7 mouse cellular contexts compared by ENCODE assay signal in genomic region chr3:130180964-130181590, GRCm38 (mm10). TPM values are rescaled to one million over a fixed set of nuclear protein-coding genes. Genes with fewer than 3 reads are reported as not detected.
DNase-seq lines count a peak whose midpoint lies in the region; ATAC-seq and TF ChIP-seq lines count a peak whose summit lies in the region.

No protein-coding gene starts in this region.

- no peaks in the 10 kb centered on the region for H3K79me2 ChIP-seq in macrophage (ENCODE audit: inconsistent target)

- H3K4me3 ChIP-seq in lung, adult 2 months (replicated peaks; ENCODE audit: extremely low read depth, low read depth, low read length) = peak overlapping the region; percentile 40
- H3K4me3 ChIP-seq in brown adipose tissue, adult 24 weeks (ENCODE audit: insufficient read depth, low read depth, low read length) = peak overlapping the region; percentile 50
- H3K4me3 ChIP-seq in forebrain, embryonic 13.5 days = peak overlapping the region; percentile 52
- peak overlapping the region; percentile 66 for H3K4me3 ChIP-seq in intestine, embryonic 16.5 days (ENCODE audit: low read length)
- H3K4me3 ChIP-seq in macrophage (ENCODE audit: inconsistent target) = peak overlapping the region; percentile 2; the same call in 1 of the 2 replicates
- peak overlapping the region; percentile 67 for H3K4me3 ChIP-seq in stomach, embryonic 16.5 days (replicated peaks; ENCODE audit: low read length)

- TF ChIP-seq POLR2A in lung, adult 2 months (IDR thresholded peaks at IDR 0.05; ENCODE audit: borderline replicate concordance, extremely low read depth, low read depth, low read length) = no peak

- peak overlapping the region; percentile 99 for H3K4me2 ChIP-seq in forebrain, embryonic 13.5 days
- peak overlapping the region; percentile 100 for H3K4me2 ChIP-seq in intestine, embryonic 16.5 days (ENCODE audit: low read depth, low read length)
- peak overlapping the region; percentile 100 for H3K4me2 ChIP-seq in stomach, embryonic 16.5 days (ENCODE audit: low read depth, low read length)

- DNase-seq in lung, adult 2 months = no peak
- DNase-seq in lung, adult 18-20 months = no peak

- H3K27ac ChIP-seq in brown adipose tissue, adult 24 weeks (replicated peaks; ENCODE audit: low read depth, low read length) = no peak overlapping the region
- H3K27ac ChIP-seq in forebrain, embryonic 13.5 days = no peak overlapping the region
- no peak overlapping the region for H3K27ac ChIP-seq in intestine, embryonic 16.5 days (ENCODE audit: low read length)
- no peak overlapping the region for H3K27ac ChIP-seq in macrophage
- no peak overlapping the region for H3K27ac ChIP-seq in stomach, embryonic 16.5 days (ENCODE audit: low read length)

- H3K36me3 ChIP-seq in forebrain, embryonic 13.5 days (ENCODE audit: poor library complexity, severe bottlenecking) = no peaks in the 10 kb centered on the region
- no peaks in the 10 kb centered on the region for H3K36me3 ChIP-seq in intestine, embryonic 16.5 days (ENCODE audit: control insufficient read depth, insufficient read depth, low read length)
- H3K36me3 ChIP-seq in macrophage (ENCODE audit: inconsistent target) = no peaks in the 10 kb centered on the region
- H3K36me3 ChIP-seq in stomach, embryonic 16.5 days (ENCODE audit: control insufficient read depth, insufficient read depth, low read length) = no peaks in the 10 kb centered on the region

- H3K9ac ChIP-seq in forebrain, embryonic 13.5 days = peak overlapping the region; percentile 65
- peak overlapping the region; percentile 64 for H3K9ac ChIP-seq in intestine, embryonic 16.5 days (ENCODE audit: low read depth, low read length)
- peak overlapping the region; percentile 70 for H3K9ac ChIP-seq in stomach, embryonic 16.5 days (ENCODE audit: low read length)

- WGBS in lung, adult 2 months = 1% methylated on average over 40 of the region's 40 CpGs
- WGBS in forebrain, embryonic 13.5 days = under 1% methylated on average over 40 of the region's 40 CpGs
- WGBS in intestine, embryonic 16.5 days = under 1% methylated on average over 40 of the region's 40 CpGs
- 4% methylated on average over 37 of the region's 40 CpGs for WGBS in macrophage (ENCODE audit: missing documents)
- WGBS in stomach, embryonic 16.5 days = under 1% methylated on average over 40 of the region's 40 CpGs

- peak; percentile 42 for ATAC-seq in forebrain, embryonic 13.5 days
- ATAC-seq in intestine, embryonic 16.5 days = peak; percentile 36
- ATAC-seq in stomach, embryonic 16.5 days (ENCODE audit: insufficient read depth, low FRiP score) = peak; percentile 37; the same call in 1 of the 2 replicates

- H3K27me3 ChIP-seq in forebrain, embryonic 13.5 days = peaks cover 11% of the 10 kb centered on the region; the same call in 1 of the 2 replicates
- H3K27me3 ChIP-seq in intestine, embryonic 16.5 days (replicated peaks; ENCODE audit: control insufficient read depth, insufficient read depth, low read length) = no peaks in the 10 kb centered on the region
- peaks cover 13% of the 10 kb centered on the region for H3K27me3 ChIP-seq in stomach, embryonic 16.5 days (ENCODE audit: control insufficient read depth, insufficient read depth, low read length)

- H3K4me1 ChIP-seq in lung, adult 2 months (ENCODE audit: control insufficient read depth, insufficient read depth, low read length) = peaks cover 6% of the 10 kb centered on the region; the same call in 1 of the 2 replicates
- H3K4me1 ChIP-seq in brown adipose tissue, adult 24 weeks (ENCODE audit: control insufficient read depth, insufficient read depth, insufficient read length, low read length) = peaks cover 9% of the 10 kb centered on the region
- H3K4me1 ChIP-seq in forebrain, embryonic 13.5 days = 0 out of 2 replicates have a peak, but pooled peaks cover 5% of the 10 kb centered on the region
- no peaks in the 10 kb centered on the region for H3K4me1 ChIP-seq in intestine, embryonic 16.5 days (ENCODE audit: control insufficient read depth, insufficient read depth, low read length)
- H3K4me1 ChIP-seq in stomach, embryonic 16.5 days (ENCODE audit: control insufficient read depth, insufficient read depth, low read length) = peaks cover 10% of the 10 kb centered on the region; the same call in 1 of the 2 replicates

- TF ChIP-seq CTCF in lung, adult 2 months (IDR thresholded peaks at IDR 0.05; ENCODE audit: insufficient read depth, low read length) = no peak

- no peaks in the 10 kb centered on the region for H3K9me3 ChIP-seq in forebrain, embryonic 13.5 days (replicated peaks)
- no peaks in the 10 kb centered on the region for H3K9me3 ChIP-seq in intestine, embryonic 16.5 days (ENCODE audit: control insufficient read depth, low read length)
- H3K9me3 ChIP-seq in stomach, embryonic 16.5 days (replicated peaks; ENCODE audit: control insufficient read depth, low read length) = no peaks in the 10 kb centered on the region

RNA-seq across cellular contexts. Expression of gene Col25a1, which starts 49.8 kb away (rescaled TPM):
- 0.07 TPM in 2 replicates for polyA plus RNA-seq in lung, adult 2 months (2012; rRNA removed)
- not detected in 2 replicates for polyA plus RNA-seq in brown adipose tissue, adult 24 weeks (2012; ENCODE audit: insufficient read depth, insufficient read length, missing spikeins)
- polyA plus RNA-seq in forebrain, embryonic 13.5 days (2015; fragmentation: Nextera tagmentation; extraction: Ambion mirVana) = 2.2 and 2.8 TPM in 2 replicates
- 1.3 and 1.4 TPM in 2 replicates for polyA plus RNA-seq in intestine, embryonic 16.5 days (2015; fragmentation: Nextera tagmentation; extraction: Ambion mirVana)
- total RNA-seq in macrophage (2018; cell fraction: chromatin; rRNA removed) = under 1 TPM in 1 of 26 experiments, not detected in 25; 0.22 TPM
- total RNA-seq in macrophage (2018; cell fraction: cytosol; rRNA removed) = under 1 TPM in 1 of 26 experiments, not detected in 25; under 0.01 TPM
- total RNA-seq in macrophage (2018; cell fraction: nucleus; rRNA removed) = not detected
- polyA plus RNA-seq in macrophage (2018) = not detected in 3 replicates
- polyA plus RNA-seq in stomach, embryonic 16.5 days (2015; fragmentation: Nextera tagmentation; extraction: Ambion mirVana) = 4.4 and 4.6 TPM in 2 replicates

Comparison
In these comparisons a context has a peak if more than half of its experiments do, and no peak if none do; other contexts are left out.
1. H3K4me3 ChIP-seq: peak in every context shown above with its lines; median percentile 67 in stomach, embryonic 16.5 days; 66 in intestine, embryonic 16.5 days; 52 in forebrain, embryonic 13.5 days; 50 in brown adipose tissue, adult 24 weeks; 40 in lung, adult 2 months; 2 in macrophage.